Mouse (Mus musculus): ENCODE data around the gene Ccdc188. TPM values are rescaled to one million over a fixed set of nuclear protein-coding genes. Genes with fewer than 3 reads are reported as not detected.
A peak's percentile ranks its signal among the peaks of the same experiment; 100 is the strongest.

Ccdc188 gene
- not detected in 2 replicates for polyA plus RNA-seq (2016; fragmentation: Nextera tagmentation; extraction: Ambion mirVana)

- Histone ChIP-seq H3K4me2 (no peak within 1 kb of the TSS), H3K4me3 (replicated peaks) (no peak within 1 kb of the TSS), H3K27ac (peak within 1 kb of the TSS; percentile 62; the same call in 1 of the 2 replicates), H3K9ac (replicated peaks) (no peak within 1 kb of the TSS), H3K9me3 (no peaks in the 10 kb centered on the region), H3K4me1 (replicated peaks) (peaks cover 50% of the 10 kb centered on the region), H3K36me3 (peaks cover 18% of the 10 kb centered on the region), H3K27me3 (peaks cover 4% of the 10 kb centered on the region)
- no peak for ATAC-seq (ENCODE audit: insufficient number of reproducible peaks, insufficient read depth, low FRiP score, low TSS enrichment, low read depth)
- WGBS = 81% methylated on average over 4 of the region's 4 CpGs
Observed at GRCm38 (mm10) chr16:18217579-18217978, at the start of gene Ccdc188. Ccdc188 (plus strand) TSS chr16:18217879.

DNA sequence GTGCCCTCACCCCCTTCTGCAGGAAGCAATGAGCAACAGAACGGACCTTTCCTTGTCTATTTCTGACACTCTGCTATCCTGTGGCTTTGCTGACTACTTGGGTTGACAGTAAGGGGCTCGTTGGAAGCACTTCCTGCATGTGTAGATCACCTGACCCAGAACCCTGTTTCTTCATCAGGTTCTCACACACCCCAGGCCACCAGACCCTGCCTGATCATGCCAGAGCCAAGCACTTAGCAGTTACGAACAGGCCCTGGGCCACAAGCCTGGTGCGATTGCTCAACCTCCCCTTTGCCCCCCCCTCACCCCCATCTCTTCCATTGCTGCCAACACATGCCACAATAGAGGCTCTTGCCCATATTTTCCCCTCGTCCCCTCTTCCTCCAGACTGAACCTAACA, 48.5 kb upstream of the Ccdc188 start:
- 69% methylated on average over 5 of the region's 5 CpGs for WGBS
- no peak overlapping the region for H3K4me2 ChIP-seq
- no peak overlapping the region for H3K4me3 ChIP-seq (replicated peaks)
- H3K36me3 ChIP-seq = no peaks in the 10 kb centered on the region
- H3K27me3 ChIP-seq = peaks cover 12% of the 10 kb centered on the region; the same call in 1 of the 2 replicates
- no peak overlapping the region for H3K27ac ChIP-seq
- peaks cover 6% of the 10 kb centered on the region; the same call in 1 of the 2 replicates for H3K4me1 ChIP-seq (replicated peaks)
- no peaks in the 10 kb centered on the region for H3K9me3 ChIP-seq
- ATAC-seq (ENCODE audit: insufficient number of reproducible peaks, insufficient read depth, low FRiP score, low TSS enrichment, low read depth) = no peak
- no peak overlapping the region for H3K9ac ChIP-seq (replicated peaks)

DNA sequence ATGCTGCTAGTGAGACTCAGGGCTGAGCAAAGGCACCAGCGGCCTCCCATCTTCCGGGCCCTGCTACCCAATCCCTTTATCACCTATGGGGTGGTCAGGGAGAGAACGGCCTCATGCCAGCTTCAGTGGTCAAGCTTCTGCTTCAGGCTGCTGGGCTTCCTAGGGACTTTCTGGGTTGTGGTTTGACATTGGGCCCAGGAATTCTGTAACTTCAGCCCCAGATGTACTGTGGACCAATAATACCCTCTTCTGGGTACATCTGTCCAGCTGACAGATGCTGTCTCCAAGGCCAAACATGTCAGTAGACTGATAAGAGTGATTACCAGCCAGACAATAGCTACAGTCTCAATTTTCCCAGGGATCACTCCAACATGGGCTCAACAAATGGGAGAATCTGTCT, 47.9 kb upstream of the Ccdc188 start:
- Histone ChIP-seq H3K4me2 (no peak overlapping the region), H3K36me3 (no peaks in the 10 kb centered on the region), H3K4me1 (replicated peaks) (peaks cover 6% of the 10 kb centered on the region; the same call in 1 of the 2 replicates), H3K4me3 (replicated peaks) (no peak overlapping the region), H3K9ac (replicated peaks) (no peak overlapping the region), H3K27me3 (peaks cover 12% of the 10 kb centered on the region; the same call in 1 of the 2 replicates), H3K27ac (no peak overlapping the region), H3K9me3 (no peaks in the 10 kb centered on the region)
- ATAC-seq (ENCODE audit: insufficient number of reproducible peaks, insufficient read depth, low FRiP score, low TSS enrichment, low read depth) = no peak
- WGBS = 92% methylated on average over 3 of the region's 3 CpGs

DNA sequence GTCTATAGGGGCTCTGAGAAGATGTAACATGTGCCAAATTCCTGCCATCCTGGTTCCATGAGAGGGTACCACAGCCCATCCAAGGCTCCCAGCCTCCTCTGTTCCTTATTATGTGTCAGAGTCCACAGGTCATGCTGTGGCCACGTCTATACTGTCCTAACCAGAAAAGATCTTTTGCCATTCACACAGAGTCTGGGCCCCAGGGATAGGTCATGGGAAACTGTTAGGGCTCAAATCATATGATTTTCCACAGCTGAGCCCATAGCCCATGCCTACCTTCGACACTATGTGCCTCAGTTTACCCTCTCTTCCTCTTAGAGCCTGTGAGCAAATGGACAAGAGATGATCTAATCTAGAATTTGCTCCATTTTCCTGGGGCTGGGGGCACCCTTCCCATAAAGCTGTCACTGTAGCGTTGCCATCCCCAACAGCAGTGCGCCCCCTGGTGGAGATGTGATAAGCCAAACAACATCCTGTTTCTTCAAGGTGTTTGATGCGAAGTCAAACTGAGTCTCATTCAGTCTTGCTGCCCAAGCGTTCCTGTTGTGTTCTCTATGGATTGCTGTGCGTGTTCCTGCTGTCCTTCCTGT, 45.3 kb upstream of the Ccdc188 start:
- no peaks in the 10 kb centered on the region for H3K9me3 ChIP-seq
- no peak overlapping the region for H3K4me3 ChIP-seq (replicated peaks)
- no peak for ATAC-seq (ENCODE audit: insufficient number of reproducible peaks, insufficient read depth, low FRiP score, low TSS enrichment, low read depth)
- peaks cover 12% of the 10 kb centered on the region; the same call in 1 of the 2 replicates for H3K27me3 ChIP-seq
- WGBS = 11% methylated on average over 7 of the region's 7 CpGs
- no peaks in the 10 kb centered on the region for H3K36me3 ChIP-seq
- H3K9ac ChIP-seq (replicated peaks) = no peak overlapping the region
- H3K4me2 ChIP-seq = no peak overlapping the region
- H3K4me1 ChIP-seq (replicated peaks) = peaks cover 17% of the 10 kb centered on the region
- no peak overlapping the region for H3K27ac ChIP-seq

DNA sequence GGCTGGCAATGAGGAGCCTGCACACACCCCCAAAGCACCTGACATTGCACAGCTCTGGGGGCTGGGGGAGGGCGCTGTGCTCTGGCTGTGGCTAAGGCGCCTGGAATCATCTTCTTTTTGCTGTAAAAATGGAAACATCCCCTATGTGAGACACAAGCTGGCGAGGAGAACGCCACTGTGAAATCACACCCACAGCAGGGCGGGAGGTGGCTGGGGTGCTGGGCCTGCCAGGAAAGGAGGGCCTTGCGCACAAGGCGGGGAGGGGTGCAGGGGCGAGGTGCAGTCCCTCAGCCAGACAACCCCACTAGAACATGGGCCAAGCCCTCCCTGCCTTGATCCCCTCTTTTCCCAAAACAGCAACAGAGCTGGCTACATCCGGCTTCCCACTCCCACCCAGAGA, 44.4 kb upstream of the Ccdc188 start:
- no peak overlapping the region for H3K9ac ChIP-seq (replicated peaks)
- peaks cover 17% of the 10 kb centered on the region; the same call in 1 of the 2 replicates for H3K27me3 ChIP-seq
- no peak overlapping the region for H3K27ac ChIP-seq
- no peaks in the 10 kb centered on the region for H3K9me3 ChIP-seq
- no peak overlapping the region for H3K4me2 ChIP-seq
- H3K4me3 ChIP-seq (replicated peaks) = no peak overlapping the region
- WGBS = 82% methylated on average over 9 of the region's 9 CpGs
- no peak for ATAC-seq (ENCODE audit: insufficient number of reproducible peaks, insufficient read depth, low FRiP score, low TSS enrichment, low read depth)
- H3K36me3 ChIP-seq = no peaks in the 10 kb centered on the region
- peaks cover 17% of the 10 kb centered on the region for H3K4me1 ChIP-seq (replicated peaks)

GRCm38 (mm10) chr16:18173788-18174187, 43.9 kb upstream of the Ccdc188 start:
- WGBS = 75% methylated on average over 11 of the region's 11 CpGs
- Histone ChIP-seq H3K27me3 (peaks cover 23% of the 10 kb centered on the region; the same call in 1 of the 2 replicates), H3K4me1 (replicated peaks) (peaks cover 19% of the 10 kb centered on the region), H3K9ac (replicated peaks) (no peak overlapping the region), H3K4me2 (no peak overlapping the region), H3K27ac (no peak overlapping the region), H3K4me3 (replicated peaks) (no peak overlapping the region), H3K9me3 (no peaks in the 10 kb centered on the region), H3K36me3 (no peaks in the 10 kb centered on the region)
- ATAC-seq (ENCODE audit: insufficient number of reproducible peaks, insufficient read depth, low FRiP score, low TSS enrichment, low read depth) = no peak

GRCm38 (mm10) chr16:18175817-18176541, 41.7 kb upstream of the Ccdc188 start:
- Histone ChIP-seq H3K4me3 (replicated peaks) (no peak overlapping the region), H3K27me3 (peaks cover 30% of the 10 kb centered on the region; the same call in 1 of the 2 replicates), H3K36me3 (no peaks in the 10 kb centered on the region), H3K4me2 (no peak overlapping the region), H3K9me3 (no peaks in the 10 kb centered on the region), H3K9ac (replicated peaks) (no peak overlapping the region), H3K4me1 (replicated peaks) (peaks cover 35% of the 10 kb centered on the region), H3K27ac (peak overlapping the region; percentile 79)
- 31% methylated on average over 6 of the region's 6 CpGs for WGBS
- ATAC-seq (ENCODE audit: insufficient number of reproducible peaks, insufficient read depth, low FRiP score, low TSS enrichment, low read depth) = peak; percentile 28; the same call in 1 of the 2 replicates

- WGBS = 80% methylated on average over 4 of the region's 4 CpGs
- ATAC-seq (ENCODE audit: insufficient number of reproducible peaks, insufficient read depth, low FRiP score, low TSS enrichment, low read depth) = no peak
- Histone ChIP-seq H3K9me3 (no peaks in the 10 kb centered on the region), H3K4me3 (replicated peaks) (no peak overlapping the region), H3K36me3 (no peaks in the 10 kb centered on the region), H3K4me1 (replicated peaks) (peaks cover 43% of the 10 kb centered on the region), H3K27ac (peak overlapping the region; percentile 79; the same call in 1 of the 2 replicates), H3K27me3 (peaks cover 30% of the 10 kb centered on the region; the same call in 1 of the 2 replicates), H3K9ac (replicated peaks) (no peak overlapping the region), H3K4me2 (no peak overlapping the region)
Observed at GRCm38 (mm10) chr16:18176758-18177157, 40.9 kb upstream of the Ccdc188 start.

- no peak for ATAC-seq (ENCODE audit: insufficient number of reproducible peaks, insufficient read depth, low FRiP score, low TSS enrichment, low read depth)
- Histone ChIP-seq H3K9ac (replicated peaks) (no peak overlapping the region), H3K36me3 (no peaks in the 10 kb centered on the region), H3K9me3 (no peaks in the 10 kb centered on the region), H3K4me1 (replicated peaks) (peaks cover 63% of the 10 kb centered on the region), H3K27me3 (peaks cover 45% of the 10 kb centered on the region), H3K4me3 (replicated peaks) (no peak overlapping the region), H3K4me2 (no peak overlapping the region), H3K27ac (no peak overlapping the region)
- WGBS = 21% methylated on average over 2 of the region's 2 CpGs
Observed at GRCm38 (mm10) chr16:18179591-18179990, 38.1 kb upstream of the Ccdc188 start.

- no peak overlapping the region for H3K9ac ChIP-seq (replicated peaks)
- no peak for ATAC-seq (ENCODE audit: insufficient number of reproducible peaks, insufficient read depth, low FRiP score, low TSS enrichment, low read depth)
Observed at GRCm38 (mm10) chr16:18181398-18181797, 36.3 kb upstream of the Ccdc188 start.

GRCm38 (mm10) chr16:18182766-18183165, 34.9 kb upstream of the Ccdc188 start:
- H3K9me3 ChIP-seq = no peaks in the 10 kb centered on the region
- H3K4me1 ChIP-seq (replicated peaks) = peaks cover 76% of the 10 kb centered on the region
- peaks cover 51% of the 10 kb centered on the region for H3K27me3 ChIP-seq
- no peaks in the 10 kb centered on the region for H3K36me3 ChIP-seq
- no peak for ATAC-seq (ENCODE audit: insufficient number of reproducible peaks, insufficient read depth, low FRiP score, low TSS enrichment, low read depth)
- H3K4me3 ChIP-seq (replicated peaks) = no peak overlapping the region
- no peak overlapping the region for H3K4me2 ChIP-seq
- no peak overlapping the region for H3K9ac ChIP-seq (replicated peaks)
- no peak overlapping the region for H3K27ac ChIP-seq
- WGBS = 87% methylated on average over 8 of the region's 8 CpGs

More at GRCm38 (mm10) chr16:18181398-18181797, 36.3 kb upstream of the Ccdc188 start:
- Histone ChIP-seq H3K36me3 (no peaks in the 10 kb centered on the region), H3K9me3 (no peaks in the 10 kb centered on the region), H3K27me3 (peaks cover 49% of the 10 kb centered on the region), H3K4me2 (no peak overlapping the region), H3K4me1 (replicated peaks) (peaks cover 69% of the 10 kb centered on the region), H3K27ac (0 out of 2 replicates have a peak overlapping the region, but pooled peaks have one; percentile 30), H3K4me3 (replicated peaks) (no peak overlapping the region)
- WGBS = 9% methylated on average over 10 of the region's 10 CpGs

All from limb, embryonic 12.5 days (tissue).